Mouse (Mus musculus): ENCODE results near the gene Olfr56. TPM values are rescaled to one million over a fixed set of nuclear protein-coding genes. Genes with fewer than 3 reads are reported as not detected.

Gene Olfr56
- total RNA-seq, 2 experiments from 2014 or later: not detected

GRCm38 (mm10) chr11:49091171-49091570 is 112.5 kb downstream of the Olfr56 start:
- no peak for DNase-seq (ENCODE audit: low spot score in 2 of 2)

GRCm38 (mm10) chr11:49092053-49092586 is 113.4 kb downstream of the Olfr56 start:
- no peak for DNase-seq (ENCODE audit: low spot score in 2 of 2)

- no peak for DNase-seq (ENCODE audit: low spot score in 2 of 2)
Measured at GRCm38 (mm10) chr11:49092786-49093185, 114.1 kb downstream of the Olfr56 start.

DNA sequence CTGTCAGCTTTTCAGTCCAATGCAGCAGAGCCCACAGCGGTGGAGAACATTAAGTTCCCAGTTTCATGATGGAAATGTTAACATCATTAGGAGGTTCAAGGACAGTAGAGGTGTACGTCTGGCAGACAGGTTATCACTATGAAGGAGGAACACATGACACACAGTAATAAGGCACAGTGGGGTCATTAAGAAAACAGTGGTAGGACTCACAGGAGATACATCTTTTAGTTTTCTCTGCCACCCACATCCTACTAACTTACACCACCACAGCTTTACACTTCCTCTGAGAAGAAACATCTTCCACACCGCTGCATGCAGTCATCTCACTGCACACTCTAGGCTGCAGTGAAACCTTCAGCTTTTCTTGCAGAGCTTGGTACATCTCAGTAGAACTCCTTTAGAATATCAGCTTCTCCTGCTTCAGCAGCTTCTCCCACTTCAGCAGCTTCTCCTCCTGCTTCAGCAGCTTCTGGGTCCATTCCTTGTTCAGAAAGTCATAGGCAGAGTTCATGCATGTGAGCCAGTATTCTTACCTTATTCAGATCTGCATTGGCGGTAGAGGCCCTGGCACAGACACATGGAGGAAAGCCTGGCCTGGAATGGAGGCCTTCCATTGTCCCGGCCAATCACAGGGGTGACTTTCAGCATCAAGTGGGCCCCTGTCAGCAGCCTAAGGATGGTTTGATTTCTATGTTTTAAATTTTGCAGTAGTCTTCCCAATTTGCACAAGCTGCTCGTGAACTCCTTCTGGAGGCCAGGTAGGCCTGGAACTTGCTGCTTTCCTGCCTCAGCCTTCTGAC is 115.4 kb downstream of the Olfr56 start:
- DNase-seq (ENCODE audit: low spot score in 2 of 2): no peak

GRCm38 (mm10) chr11:49095367-49095766 is 116.7 kb downstream of the Olfr56 start:
- no peak for DNase-seq (ENCODE audit: low spot score in 2 of 2)

- no peak for DNase-seq (ENCODE audit: low spot score in 2 of 2)
Measured at GRCm38 (mm10) chr11:49100409-49100808, 121.7 kb downstream of the Olfr56 start.

- no peak for DNase-seq (ENCODE audit: low spot score in 2 of 2)
Measured at GRCm38 (mm10) chr11:49101500-49101899, 122.8 kb downstream of the Olfr56 start.

- peak; percentile 73 to 90 for DNase-seq (ENCODE audit: low spot score in 2 of 2)
Measured at GRCm38 (mm10) chr11:49103047-49103693, 124.5 kb downstream of the Olfr56 start.

- DNase-seq (ENCODE audit: low spot score in 2 of 2): no peak
Measured at GRCm38 (mm10) chr11:49105752-49106151, 127.1 kb downstream of the Olfr56 start.

DNA sequence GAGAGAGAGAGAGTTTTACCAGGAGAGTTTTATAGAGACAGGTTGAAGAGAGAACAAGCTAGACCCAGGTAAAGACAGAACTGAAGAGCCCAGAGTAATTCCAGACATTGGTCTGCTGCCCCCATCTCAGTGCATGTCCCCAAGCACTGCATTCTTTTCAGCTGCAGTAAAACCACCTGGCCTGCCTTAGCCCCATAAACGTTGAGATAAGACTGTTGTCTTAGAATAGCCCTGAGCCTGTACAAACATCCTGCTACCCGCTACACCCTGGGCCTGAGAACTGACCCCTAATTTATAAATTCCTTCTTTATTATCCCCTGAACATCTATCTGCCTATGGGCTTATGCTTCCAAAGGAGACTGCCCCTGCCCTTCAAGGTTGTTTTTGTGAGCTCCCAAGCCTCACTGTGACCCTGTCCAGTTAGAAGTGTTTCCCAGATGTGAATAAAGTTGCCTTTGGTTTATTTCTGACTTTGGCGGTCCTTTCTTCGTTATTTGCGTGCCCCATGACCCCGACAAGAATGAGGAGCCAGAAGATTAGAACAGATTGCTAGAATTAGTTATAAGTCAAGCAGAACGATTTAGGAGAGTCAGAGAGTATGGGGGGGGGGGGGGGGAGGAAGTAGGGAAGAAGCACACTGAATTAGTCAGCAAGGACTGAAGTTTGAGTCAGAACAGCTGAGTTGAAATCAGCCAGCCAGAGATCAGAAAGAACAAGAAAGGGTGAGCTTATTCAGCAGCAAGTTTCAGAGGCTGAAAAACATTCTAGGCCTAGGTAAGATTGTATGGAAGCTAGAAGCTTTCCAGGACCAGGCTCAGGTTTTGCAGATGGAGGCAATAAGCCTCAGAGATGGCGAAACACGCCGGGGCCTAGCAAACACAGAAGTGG is 129.2 kb downstream of the Olfr56 start:
- DNase-seq (ENCODE audit: low spot score in 2 of 2): no peak

- peak in 1 of 2 experiments; percentile 39 for DNase-seq (ENCODE audit: low spot score in 2 of 2)
Measured at GRCm38 (mm10) chr11:49108833-49109232, 130.1 kb downstream of the Olfr56 start.

GRCm38 (mm10) chr11:49111000-49111399 is 132.3 kb downstream of the Olfr56 start:
- DNase-seq (ENCODE audit: low spot score in 2 of 2): no peak

DNA sequence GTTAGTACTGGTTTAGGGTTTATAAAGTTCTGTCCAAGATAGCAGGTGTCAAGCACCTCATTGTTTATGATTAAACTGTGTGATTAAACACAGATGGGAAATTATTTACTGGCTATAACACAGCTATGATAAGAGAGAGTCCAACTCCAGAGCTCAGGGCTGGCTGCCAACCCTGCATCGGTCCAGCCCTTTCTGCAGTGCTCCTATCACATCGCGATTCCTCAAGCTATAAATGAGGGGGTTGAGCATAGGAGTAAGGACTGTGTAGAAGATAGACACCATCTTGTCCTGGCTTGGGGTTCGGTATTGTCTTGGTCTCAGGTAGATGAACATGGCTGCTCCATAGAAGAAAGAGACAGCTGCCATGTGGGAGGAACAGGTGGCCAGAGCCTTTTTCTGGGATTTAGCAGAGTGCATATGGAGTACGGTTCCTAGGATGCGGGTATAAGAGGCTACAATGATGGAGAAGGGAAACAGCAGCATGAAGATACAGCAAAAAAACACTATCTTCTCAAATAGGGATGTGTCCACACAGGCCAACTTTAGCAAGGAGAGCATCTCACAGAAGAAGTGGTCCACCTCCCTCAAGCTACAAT is 134.0 kb downstream of the Olfr56 start:
- DNase-seq (ENCODE audit: low spot score in 2 of 2): peak in 1 of 2 experiments; percentile 38

GRCm38 (mm10) chr11:49114158-49114557 is 135.5 kb downstream of the Olfr56 start:
- no peak for DNase-seq (ENCODE audit: low spot score in 2 of 2)

- DNase-seq (ENCODE audit: low spot score in 2 of 2): no peak
Measured at GRCm38 (mm10) chr11:49114774-49115173, 136.1 kb downstream of the Olfr56 start, which contains the start of gene Olfr1396. TSS of gene Olfr1396 (minus strand) at chr11:49114874.

GRCm38 (mm10) chr11:49119635-49120034 is 140.9 kb downstream of the Olfr56 start:
- no peak for DNase-seq (ENCODE audit: low spot score in 2 of 2)

DNA sequence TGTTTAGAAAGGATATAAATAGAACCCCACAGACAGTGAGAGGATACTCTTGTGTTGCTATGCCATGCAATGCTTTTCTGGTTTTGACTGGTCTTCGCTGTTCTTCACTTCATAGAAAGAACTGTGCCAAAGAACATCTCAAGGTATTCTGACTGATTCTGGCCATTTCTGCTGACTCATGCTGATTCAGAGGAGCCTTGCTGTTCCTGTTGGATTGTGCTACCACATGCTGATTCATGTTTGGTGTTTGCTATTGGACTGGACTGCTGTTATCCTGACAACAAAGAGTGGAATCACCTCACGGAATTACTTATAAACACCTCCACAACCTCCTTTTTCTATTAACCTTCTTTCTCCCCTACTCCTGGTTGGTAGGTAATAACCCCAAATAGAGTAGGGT is 145.5 kb downstream of the Olfr56 start:
- no peak for DNase-seq (ENCODE audit: low spot score in 2 of 2)

DNA sequence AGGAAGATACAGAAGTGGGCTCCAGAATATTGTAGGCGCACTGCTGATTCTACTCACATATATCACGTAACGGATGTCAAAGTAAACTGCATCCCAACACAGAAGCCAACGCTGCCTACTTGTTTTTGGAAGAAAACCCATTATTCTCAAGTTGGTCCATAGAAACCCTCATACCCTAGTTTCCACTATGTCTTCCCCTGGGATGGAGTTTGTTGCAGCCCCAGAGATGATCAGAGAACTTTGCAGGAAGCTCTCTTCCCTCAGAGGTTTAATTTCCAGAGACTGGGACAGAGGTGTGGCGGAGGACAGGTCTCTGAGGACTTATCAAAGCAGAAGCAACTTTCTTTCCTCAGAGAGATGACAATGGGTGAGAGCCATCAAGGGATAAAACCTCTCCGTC is 163.3 kb downstream of the Olfr56 start, which contains the start of gene Olfr1395:
TSS of gene Olfr1395 (plus strand) at position 301 of the 400 bp plus-strand sequence.
- no peak for DNase-seq (ENCODE audit: low spot score in 2 of 2)

DNA sequence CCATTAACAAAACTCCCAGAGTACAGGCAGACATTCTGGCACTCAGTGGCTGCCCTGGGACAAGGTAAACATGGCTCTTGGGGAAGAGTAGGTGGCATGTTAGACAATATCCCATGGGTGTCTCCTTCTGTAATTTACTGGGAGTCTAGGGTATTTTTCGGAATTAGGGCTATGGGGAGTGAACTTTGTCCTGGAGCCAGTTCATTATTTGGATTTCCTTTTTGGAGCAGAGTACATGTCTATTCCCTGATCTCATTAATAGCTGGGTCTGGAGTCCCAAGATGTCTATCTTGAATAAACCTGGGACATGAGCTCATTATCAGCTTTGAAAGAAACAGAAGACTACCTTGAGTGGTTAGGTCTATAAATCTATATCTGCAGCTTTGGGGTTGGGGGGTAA is 175.4 kb downstream of the Olfr56 start, which contains the start of gene Olfr1394:
TSS of gene Olfr1394 (plus strand) at position 301 of the 400 bp plus-strand sequence.
- no peak for DNase-seq (ENCODE audit: low spot score in 2 of 2)

Measured in layer of hippocampus, adult 18-20 months (tissue).